Mouse (Mus musculus): ENCODE data around the gene Mark3.

Gene Mark3

GRCm38 (mm10) chr12:111670371-111670971 lies 96.1 kb downstream of the Mark3 start:
- in situ Hi-C loops (cut with MboI; ENCODE audit: unreplicated experiment in 2 of 2) = loop anchor here in 1 of 2 experiments (25.0 kb wide), 1 partner anchor 867 kb away; no protein-coding TSS in a partner anchor

GRCm38 (mm10) chr12:111670976-111671375 lies 96.7 kb downstream of the Mark3 start:
- in situ Hi-C loops (cut with MboI; ENCODE audit: unreplicated experiment in 2 of 2) = loop anchor here in 1 of 2 experiments (25.0 kb wide), 1 partner anchor 866 kb away; no protein-coding TSS in a partner anchor

GRCm38 (mm10) chr12:111671431-111671902 lies 97.1 kb downstream of the Mark3 start:
- in situ Hi-C loops (cut with MboI; ENCODE audit: unreplicated experiment in 2 of 2) = loop anchor here in 1 of 2 experiments (25.0 kb wide), 1 partner anchor 866 kb away; no protein-coding TSS in a partner anchor

- in situ Hi-C loops (cut with MboI; ENCODE audit: unreplicated experiment in 2 of 2) = loop anchor here in 1 of 2 experiments (25.0 kb wide), 1 partner anchor 865 kb away; no protein-coding TSS in a partner anchor
Observed at GRCm38 (mm10) chr12:111672176-111672575, 97.9 kb downstream of the Mark3 start, which contains the start of gene Ckb. Ckb (minus strand) TSS chr12:111672338.

- in situ Hi-C loops (cut with MboI; ENCODE audit: unreplicated experiment in 2 of 2) = loop anchor here in 1 of 2 experiments (25.0 kb wide), 1 partner anchor 865 kb away; no protein-coding TSS in a partner anchor
Observed at GRCm38 (mm10) chr12:111672581-111672980, 98.3 kb downstream of the Mark3 start.

GRCm38 (mm10) chr12:111674850-111675486 lies 100.6 kb downstream of the Mark3 start:
- in situ Hi-C loops (cut with MboI; ENCODE audit: unreplicated experiment in 2 of 2) = loop anchor here (25.0 kb wide), 1 partner anchor 862 kb away; no protein-coding TSS in a partner anchor

- in situ Hi-C loops (cut with MboI; ENCODE audit: unreplicated experiment in 2 of 2) = loop anchor here in 1 of 2 experiments (25.0 kb wide), 1 partner anchor 861 kb away; no protein-coding TSS in a partner anchor
Observed at GRCm38 (mm10) chr12:111675797-111676580, 101.7 kb downstream of the Mark3 start.

GRCm38 (mm10) chr12:111677421-111677820 lies 103.1 kb downstream of the Mark3 start:
- in situ Hi-C loops (cut with MboI; ENCODE audit: unreplicated experiment in 2 of 2) = loop anchor here in 1 of 2 experiments (25.0 kb wide), 1 partner anchor 860 kb away; no protein-coding TSS in a partner anchor

GRCm38 (mm10) chr12:111677882-111678669 lies 103.8 kb downstream of the Mark3 start, which contains the start of gene Trmt61a:
Trmt61a (plus strand) TSS chr12:111678105.
- in situ Hi-C loops (cut with MboI; ENCODE audit: unreplicated experiment in 2 of 2) = loop anchor here in 1 of 2 experiments (25.0 kb wide), 1 partner anchor 859 kb away; no protein-coding TSS in a partner anchor

- in situ Hi-C loops (cut with MboI; ENCODE audit: unreplicated experiment in 2 of 2) = loop anchor here in 1 of 2 experiments (25.0 kb wide), 1 partner anchor 859 kb away; no protein-coding TSS in a partner anchor
Observed at GRCm38 (mm10) chr12:111678670-111678933, 104.3 kb downstream of the Mark3 start.

GRCm38 (mm10) chr12:111678997-111679396 lies 104.7 kb downstream of the Mark3 start:
- in situ Hi-C loops (cut with MboI; ENCODE audit: unreplicated experiment in 2 of 2) = loop anchor here in 1 of 2 experiments (25.0 kb wide), 1 partner anchor 858 kb away; no protein-coding TSS in a partner anchor

GRCm38 (mm10) chr12:111680661-111681060 lies 106.3 kb downstream of the Mark3 start:
- in situ Hi-C loops (cut with MboI; ENCODE audit: unreplicated experiment in 2 of 2) = loop anchor here in 1 of 2 experiments (25.0 kb wide), 1 partner anchor 857 kb away; no protein-coding TSS in a partner anchor

- in situ Hi-C loops (cut with MboI; ENCODE audit: unreplicated experiment in 2 of 2) = loop anchor here in 1 of 2 experiments (25.0 kb wide), 1 partner anchor 856 kb away; no protein-coding TSS in a partner anchor
Observed at GRCm38 (mm10) chr12:111681305-111681704, 107.0 kb downstream of the Mark3 start.

- in situ Hi-C loops (cut with MboI; ENCODE audit: unreplicated experiment in 2 of 2) = loop anchor here in 1 of 2 experiments (25.0 kb wide), 1 partner anchor 855 kb away; no protein-coding TSS in a partner anchor
Observed at GRCm38 (mm10) chr12:111682003-111682402, 107.7 kb downstream of the Mark3 start.

GRCm38 (mm10) chr12:111682806-111683205 lies 108.5 kb downstream of the Mark3 start:
- in situ Hi-C loops (cut with MboI; ENCODE audit: unreplicated experiment in 2 of 2) = loop anchor here in 1 of 2 experiments (25.0 kb wide), 1 partner anchor 854 kb away; no protein-coding TSS in a partner anchor

GRCm38 (mm10) chr12:111686390-111686789 lies 112.1 kb downstream of the Mark3 start:
- in situ Hi-C loops (cut with MboI; ENCODE audit: unreplicated experiment in 2 of 2) = loop anchor here in 1 of 2 experiments (25.0 kb wide), 1 partner anchor 851 kb away; no protein-coding TSS in a partner anchor

GRCm38 (mm10) chr12:111687350-111688068 lies 113.2 kb downstream of the Mark3 start:
- in situ Hi-C loops (cut with MboI; ENCODE audit: unreplicated experiment in 2 of 2) = loop anchor here in 1 of 2 experiments (25.0 kb wide), 1 partner anchor 850 kb away; no protein-coding TSS in a partner anchor

- in situ Hi-C loops (cut with MboI; ENCODE audit: unreplicated experiment in 2 of 2) = loop anchor here in 1 of 2 experiments (25.0 kb wide), 1 partner anchor 849 kb away; no protein-coding TSS in a partner anchor
Observed at GRCm38 (mm10) chr12:111688069-111688428, 113.7 kb downstream of the Mark3 start.
